Mouse (Mus musculus): ENCODE measurements around the gene BC030870.

- no peak for TF ChIP-seq CTCF (IDR thresholded peaks at IDR 0.05; ENCODE audit: low read depth, low read length)
- TF ChIP-seq POLR2A (IDR thresholded peaks at IDR 0.05; ENCODE audit: extremely low read depth, insufficient read depth, low read length): no peak
These were observed 45.5 kb upstream of the BC030870 start for GRCm38 (mm10) chr8:65174746-65175476.

Measured in liver, adult 2 months (tissue).